Mouse (Mus musculus): ENCODE measurements at regions not wholly inside any gene's neighbourhood (a gene's known extent, or its start where the extent isn't known, plus 50 kb on each side); places are given as distances from the start of the nearest gene placed in this dataset.

- TF ChIP-seq SMC3 (IDR thresholded peaks at IDR 0.05; ENCODE audit: low read depth, low read length), result no peak
- TF ChIP-seq KAT2A (IDR thresholded peaks at IDR 0.05; ENCODE audit: insufficient replicate concordance, low read length), result no peak
Measured at GRCm38 (mm10) chr15:25268436-25268835, 145.1 kb downstream of the Basp1 start.

Data from CH12.LX (cell line).